Mouse (Mus musculus): ENCODE measurements around the gene Mogat2. TPM values are rescaled to one million over a fixed set of nuclear protein-coding genes. Genes with fewer than 3 reads are reported as not detected.
A peak's percentile ranks its signal among the peaks of the same experiment; 100 is the strongest.

The Mogat2 gene
- polyA plus RNA-seq, 1 experiment from 2014 or later = 33.7 TPM

DNA sequence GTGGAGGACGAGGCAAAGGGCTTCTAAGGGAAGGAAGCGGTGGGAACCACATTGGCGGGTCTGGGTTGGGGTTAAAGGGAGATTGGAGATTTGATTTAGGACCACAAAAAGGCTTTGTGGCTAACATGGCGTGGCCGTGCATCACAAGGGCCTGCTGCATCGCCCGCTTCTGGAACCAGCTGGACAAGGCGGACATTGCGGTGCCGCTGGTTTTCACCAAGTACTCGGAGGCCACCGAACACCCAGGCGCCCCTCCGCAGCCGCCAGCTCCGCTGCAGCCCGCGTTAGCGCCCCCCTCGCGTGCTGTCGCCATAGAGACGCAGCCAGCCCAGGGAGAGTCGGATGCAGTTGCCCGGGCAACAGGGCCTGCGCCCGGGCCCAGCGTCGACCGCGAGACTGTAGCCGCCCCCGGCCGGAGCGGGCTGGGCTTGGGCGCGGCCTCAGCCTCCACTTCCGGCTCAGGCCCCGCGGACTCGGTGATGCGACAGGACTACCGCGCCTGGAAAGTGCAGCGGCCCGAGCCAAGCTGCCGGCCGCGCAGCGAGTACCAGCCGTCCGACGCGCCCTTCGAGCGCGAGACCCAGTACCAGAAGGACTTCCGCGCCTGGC, 29.6 kb upstream of the Mogat2 start:
- peak overlapping the region; percentile 16; the same call in 1 of the 2 replicates for H3K27ac ChIP-seq (ENCODE audit: low read length)
- WGBS = under 1% methylated on average over 59 of the region's 59 CpGs
- H3K9me3 ChIP-seq (replicated peaks; ENCODE audit: control insufficient read depth, low read length) = no peaks in the 10 kb centered on the region
- ATAC-seq (ENCODE audit: insufficient read depth, low FRiP score) = peak; percentile 72
- peak overlapping the region; percentile 53 for H3K4me3 ChIP-seq (replicated peaks; ENCODE audit: low read length)
- H3K9ac ChIP-seq (ENCODE audit: low read length) = peak overlapping the region; percentile 60
- peaks cover 52% of the 10 kb centered on the region for H3K27me3 ChIP-seq (ENCODE audit: control insufficient read depth, insufficient read depth, low read length)
- peak overlapping the region; percentile 86 for H3K4me2 ChIP-seq (ENCODE audit: low read depth, low read length)
- peaks cover 24% of the 10 kb centered on the region for H3K4me1 ChIP-seq (ENCODE audit: control insufficient read depth, insufficient read depth, low read length)
- H3K36me3 ChIP-seq (ENCODE audit: control insufficient read depth, insufficient read depth, low read length) = no peaks in the 10 kb centered on the region

DNA sequence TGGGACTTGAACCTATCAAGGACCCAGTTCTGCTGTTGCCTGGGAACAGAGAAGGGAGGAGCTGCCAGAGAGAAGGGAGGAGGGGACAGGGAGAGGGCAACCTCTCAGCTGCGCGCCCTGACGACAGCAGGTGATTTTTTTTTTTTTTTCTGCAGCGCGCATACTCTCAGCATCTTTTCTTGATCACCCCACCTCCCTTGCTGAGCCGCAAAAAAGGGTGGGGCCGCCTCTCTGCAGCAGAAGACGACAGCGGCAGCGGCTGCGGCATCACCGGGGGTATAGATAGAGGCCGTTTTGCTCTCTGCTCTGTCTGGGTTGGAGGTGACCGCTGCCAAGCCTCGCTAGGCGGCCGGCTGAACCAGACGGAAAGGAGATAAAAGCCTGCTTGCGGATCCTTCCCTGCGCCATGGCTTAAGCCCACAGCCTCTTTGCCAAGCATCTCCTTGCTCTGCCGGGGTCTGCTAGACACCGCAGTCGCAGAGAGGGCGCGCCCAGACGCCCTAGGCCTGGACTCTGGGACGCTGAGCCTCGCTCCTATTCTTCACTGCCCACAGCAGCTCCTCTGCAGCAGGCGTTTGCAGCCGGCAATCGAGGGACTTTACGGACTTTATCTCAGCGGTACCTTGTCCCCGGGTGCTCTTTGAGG, 29.0 kb upstream of the Mogat2 start, which contains the start of gene Map6:
Gene Map6 (plus strand): TSS at position 197 of the 646 bp plus-strand sequence.
- Histone ChIP-seq H3K4me2 (ENCODE audit: low read depth, low read length) (peak within 1 kb of the TSS; percentile 86), H3K9ac (ENCODE audit: low read length) (peak within 1 kb of the TSS; percentile 60), H3K27me3 (ENCODE audit: control insufficient read depth, insufficient read depth, low read length) (peaks cover 52% of the 10 kb centered on the region), H3K4me1 (ENCODE audit: control insufficient read depth, insufficient read depth, low read length) (peaks cover 24% of the 10 kb centered on the region), H3K9me3 (replicated peaks; ENCODE audit: control insufficient read depth, low read length) (no peaks in the 10 kb centered on the region), H3K4me3 (replicated peaks; ENCODE audit: low read length) (peak within 1 kb of the TSS; percentile 53), H3K27ac (ENCODE audit: low read length) (peak within 1 kb of the TSS; percentile 16; the same call in 1 of the 2 replicates), H3K36me3 (ENCODE audit: control insufficient read depth, insufficient read depth, low read length) (no peaks in the 10 kb centered on the region)
- ATAC-seq (ENCODE audit: insufficient read depth, low FRiP score) = peak; percentile 41; the same call in 1 of the 2 replicates
- WGBS = 2% methylated on average over 34 of the region's 34 CpGs

DNA sequence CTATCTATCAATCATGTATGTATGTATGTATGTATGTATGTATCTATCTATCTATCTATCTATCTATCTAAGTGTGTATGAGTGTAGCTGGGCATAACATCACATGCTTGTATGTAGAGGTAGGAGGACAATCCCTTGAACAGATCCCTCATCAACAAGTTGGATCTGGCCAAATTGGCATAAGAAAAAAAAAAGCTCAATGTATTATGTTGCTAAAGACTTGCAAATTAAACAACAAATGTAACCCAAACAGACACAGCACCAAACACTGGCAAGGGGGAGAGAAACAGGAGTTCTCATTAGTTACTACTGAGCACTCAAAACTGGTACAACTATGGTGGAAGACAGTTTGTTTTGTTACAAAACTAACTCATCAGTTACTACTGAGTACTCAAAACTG, 26.2 kb upstream of the Mogat2 start:
- no peak overlapping the region for H3K27ac ChIP-seq (ENCODE audit: low read length)
- H3K4me2 ChIP-seq (ENCODE audit: low read depth, low read length) = no peak overlapping the region
- peaks cover 43% of the 10 kb centered on the region for H3K27me3 ChIP-seq (ENCODE audit: control insufficient read depth, insufficient read depth, low read length)
- no peak overlapping the region for H3K4me3 ChIP-seq (replicated peaks; ENCODE audit: low read length)
- H3K9me3 ChIP-seq (replicated peaks; ENCODE audit: control insufficient read depth, low read length) = no peaks in the 10 kb centered on the region
- H3K4me1 ChIP-seq (ENCODE audit: control insufficient read depth, insufficient read depth, low read length) = peaks cover 22% of the 10 kb centered on the region
- ATAC-seq (ENCODE audit: insufficient read depth, low FRiP score) = no peak
- no peak overlapping the region for H3K9ac ChIP-seq (ENCODE audit: low read length)
- H3K36me3 ChIP-seq (ENCODE audit: control insufficient read depth, insufficient read depth, low read length) = no peaks in the 10 kb centered on the region

DNA sequence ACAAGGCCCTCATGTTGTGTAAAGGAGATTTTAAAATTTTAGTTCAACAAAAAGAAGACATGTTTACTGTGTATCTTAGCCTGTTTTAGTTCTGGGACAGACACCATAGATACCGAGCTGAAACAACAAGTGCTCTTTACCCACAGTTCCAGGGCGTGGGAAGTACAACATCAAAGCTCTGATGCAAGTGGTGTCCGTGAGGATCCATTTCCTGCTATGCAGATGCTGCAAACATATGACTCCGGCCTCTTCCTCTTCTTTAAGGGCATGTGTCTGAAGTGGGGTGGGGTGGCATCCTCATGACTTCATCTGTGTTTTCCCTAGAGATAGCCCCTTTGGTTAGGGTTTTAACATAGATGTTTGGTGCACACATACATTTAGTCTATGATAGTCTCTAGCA, 25.1 kb upstream of the Mogat2 start:
- no peak overlapping the region for H3K27ac ChIP-seq (ENCODE audit: low read length)
- H3K9ac ChIP-seq (ENCODE audit: low read length) = no peak overlapping the region
- H3K4me1 ChIP-seq (ENCODE audit: control insufficient read depth, insufficient read depth, low read length) = peaks cover 11% of the 10 kb centered on the region; the same call in 1 of the 2 replicates
- H3K27me3 ChIP-seq (ENCODE audit: control insufficient read depth, insufficient read depth, low read length) = peaks cover 32% of the 10 kb centered on the region
- ATAC-seq (ENCODE audit: insufficient read depth, low FRiP score) = no peak
- H3K4me2 ChIP-seq (ENCODE audit: low read depth, low read length) = no peak overlapping the region
- WGBS = 46% methylated on average over 4 of the region's 4 CpGs
- no peak overlapping the region for H3K4me3 ChIP-seq (replicated peaks; ENCODE audit: low read length)
- H3K36me3 ChIP-seq (ENCODE audit: control insufficient read depth, insufficient read depth, low read length) = no peaks in the 10 kb centered on the region
- no peaks in the 10 kb centered on the region for H3K9me3 ChIP-seq (replicated peaks; ENCODE audit: control insufficient read depth, low read length)

DNA sequence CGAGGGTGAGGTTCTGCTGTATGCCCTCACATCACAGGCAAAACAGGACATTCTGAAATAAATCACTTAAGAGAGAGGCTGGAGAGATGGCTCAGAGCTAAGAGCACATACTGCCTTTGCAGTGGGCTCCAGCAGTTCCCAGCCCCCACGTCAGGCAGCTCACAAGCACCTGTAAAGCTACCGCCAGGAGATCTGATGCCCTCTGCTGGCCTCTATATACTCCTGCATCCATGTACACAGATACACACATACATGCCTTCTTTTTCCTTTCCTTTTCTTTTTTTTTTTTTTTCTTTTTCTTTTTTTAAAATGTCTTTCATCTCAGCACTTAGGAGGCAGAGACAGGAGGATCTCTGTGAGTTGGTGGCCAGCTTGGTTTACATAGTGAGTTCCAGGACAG, 23.5 kb upstream of the Mogat2 start:
- Histone ChIP-seq H3K27ac (ENCODE audit: low read length) (no peak overlapping the region), H3K27me3 (ENCODE audit: control insufficient read depth, insufficient read depth, low read length) (peaks cover 16% of the 10 kb centered on the region), H3K4me1 (ENCODE audit: control insufficient read depth, insufficient read depth, low read length) (no peaks in the 10 kb centered on the region), H3K4me3 (replicated peaks; ENCODE audit: low read length) (no peak overlapping the region), H3K36me3 (ENCODE audit: control insufficient read depth, insufficient read depth, low read length) (no peaks in the 10 kb centered on the region), H3K9ac (ENCODE audit: low read length) (no peak overlapping the region), H3K4me2 (ENCODE audit: low read depth, low read length) (no peak overlapping the region), H3K9me3 (replicated peaks; ENCODE audit: control insufficient read depth, low read length) (no peaks in the 10 kb centered on the region)
- WGBS = 45% methylated on average over 3 of the region's 3 CpGs
- ATAC-seq (ENCODE audit: insufficient read depth, low FRiP score) = no peak

- WGBS = 74% methylated on average over 7 of the region's 7 CpGs
- H3K4me3 ChIP-seq (replicated peaks; ENCODE audit: low read length) = no peak overlapping the region
- no peak overlapping the region for H3K4me2 ChIP-seq (ENCODE audit: low read depth, low read length)
- H3K27me3 ChIP-seq (ENCODE audit: control insufficient read depth, insufficient read depth, low read length) = 0 out of 2 replicates have a peak, but pooled peaks cover 3% of the 10 kb centered on the region
- no peak overlapping the region for H3K9ac ChIP-seq (ENCODE audit: low read length)
- no peaks in the 10 kb centered on the region for H3K9me3 ChIP-seq (replicated peaks; ENCODE audit: control insufficient read depth, low read length)
- no peaks in the 10 kb centered on the region for H3K4me1 ChIP-seq (ENCODE audit: control insufficient read depth, insufficient read depth, low read length)
- ATAC-seq (ENCODE audit: insufficient read depth, low FRiP score) = no peak
- H3K36me3 ChIP-seq (ENCODE audit: control insufficient read depth, insufficient read depth, low read length) = no peaks in the 10 kb centered on the region
- no peak overlapping the region for H3K27ac ChIP-seq (ENCODE audit: low read length)
Measured at GRCm38 (mm10) chr7:99255006-99255405, 16.6 kb upstream of the Mogat2 start.

DNA sequence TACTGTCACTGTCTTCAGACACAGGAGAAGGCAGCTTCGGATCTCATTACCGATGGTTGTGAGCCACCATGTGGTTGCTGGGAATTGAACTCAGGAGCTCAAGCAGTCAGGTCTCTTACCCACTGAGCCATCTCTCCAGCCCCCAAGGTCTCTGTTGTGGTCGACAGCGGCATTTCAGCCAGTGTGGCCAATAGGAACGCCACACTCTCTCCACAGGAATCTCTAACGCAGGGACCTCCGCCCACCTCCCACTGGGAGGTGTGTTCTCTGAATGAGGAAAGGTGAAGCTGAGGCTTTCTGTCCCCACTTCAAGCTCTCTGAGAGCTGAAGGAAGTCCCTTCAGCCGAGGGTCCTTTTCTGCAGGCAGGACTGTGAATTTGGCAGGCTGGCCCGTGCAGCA, 12.0 kb upstream of the Mogat2 start:
- H3K36me3 ChIP-seq (ENCODE audit: control insufficient read depth, insufficient read depth, low read length) = no peaks in the 10 kb centered on the region
- no peak for ATAC-seq (ENCODE audit: insufficient read depth, low FRiP score)
- H3K27me3 ChIP-seq (ENCODE audit: control insufficient read depth, insufficient read depth, low read length) = peaks cover 8% of the 10 kb centered on the region; the same call in 1 of the 2 replicates
- peaks cover 3% of the 10 kb centered on the region; the same call in 1 of the 2 replicates for H3K4me1 ChIP-seq (ENCODE audit: control insufficient read depth, insufficient read depth, low read length)
- no peak overlapping the region for H3K4me2 ChIP-seq (ENCODE audit: low read depth, low read length)
- no peak overlapping the region for H3K9ac ChIP-seq (ENCODE audit: low read length)
- H3K4me3 ChIP-seq (replicated peaks; ENCODE audit: low read length) = no peak overlapping the region
- H3K9me3 ChIP-seq (replicated peaks; ENCODE audit: control insufficient read depth, low read length) = no peaks in the 10 kb centered on the region
- 33% methylated on average over 9 of the region's 9 CpGs for WGBS
- H3K27ac ChIP-seq (ENCODE audit: low read length) = no peak overlapping the region

- Histone ChIP-seq H3K9ac (ENCODE audit: low read length) (peak overlapping the region; percentile 44; the same call in 1 of the 2 replicates), H3K27ac (ENCODE audit: low read length) (no peak overlapping the region), H3K9me3 (replicated peaks; ENCODE audit: control insufficient read depth, low read length) (no peaks in the 10 kb centered on the region), H3K4me2 (ENCODE audit: low read depth, low read length) (peak overlapping the region; percentile 70), H3K36me3 (ENCODE audit: control insufficient read depth, insufficient read depth, low read length) (no peaks in the 10 kb centered on the region), H3K27me3 (ENCODE audit: control insufficient read depth, insufficient read depth, low read length) (peaks cover 8% of the 10 kb centered on the region; the same call in 1 of the 2 replicates), H3K4me1 (ENCODE audit: control insufficient read depth, insufficient read depth, low read length) (peaks cover 3% of the 10 kb centered on the region; the same call in 1 of the 2 replicates), H3K4me3 (replicated peaks; ENCODE audit: low read length) (peak overlapping the region; percentile 44)
- WGBS = 4% methylated on average over 10 of the region's 10 CpGs
- ATAC-seq (ENCODE audit: insufficient read depth, low FRiP score) = peak; percentile 41; the same call in 1 of the 2 replicates
Measured at GRCm38 (mm10) chr7:99249582-99249911, 11.1 kb upstream of the Mogat2 start.

DNA sequence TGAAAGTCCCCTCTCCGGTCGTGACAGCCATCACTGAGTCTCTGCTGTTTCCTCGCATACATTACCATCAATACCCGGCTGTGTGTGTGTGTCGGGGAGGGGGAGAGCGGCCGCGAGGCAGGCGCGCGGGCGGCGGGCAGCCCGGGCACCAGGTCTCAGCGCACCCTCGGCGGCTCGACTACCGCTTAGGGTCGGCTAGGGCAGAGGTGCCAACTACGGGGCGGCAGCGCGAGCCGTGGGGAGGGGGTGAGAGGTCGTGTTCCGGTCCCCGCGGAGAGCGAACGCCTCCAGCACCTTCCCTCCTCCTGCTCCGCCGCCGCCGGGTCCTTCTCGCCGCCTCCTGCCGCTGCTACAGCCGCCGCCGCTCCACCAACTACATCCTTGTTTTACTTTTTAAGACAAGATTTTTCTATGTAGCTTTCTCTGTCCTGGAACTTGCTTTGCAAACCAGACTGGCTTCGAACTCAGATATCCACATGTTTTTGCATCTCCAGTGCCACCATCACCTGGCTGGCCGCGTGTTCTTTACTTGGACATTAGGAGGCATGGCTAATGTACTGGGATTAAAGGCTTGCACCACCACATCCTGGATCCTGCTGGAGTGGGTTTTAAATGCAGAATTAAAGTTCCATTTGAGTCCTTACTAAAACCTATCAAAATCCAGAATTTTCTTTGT, 10.6 kb upstream of the Mogat2 start:
- H3K36me3 ChIP-seq (ENCODE audit: control insufficient read depth, insufficient read depth, low read length) = no peaks in the 10 kb centered on the region
- no peaks in the 10 kb centered on the region for H3K9me3 ChIP-seq (replicated peaks; ENCODE audit: control insufficient read depth, low read length)
- H3K4me2 ChIP-seq (ENCODE audit: low read depth, low read length) = peak overlapping the region; percentile 70
- H3K27me3 ChIP-seq (ENCODE audit: control insufficient read depth, insufficient read depth, low read length) = peaks cover 8% of the 10 kb centered on the region; the same call in 1 of the 2 replicates
- ATAC-seq (ENCODE audit: insufficient read depth, low FRiP score) = no peak; the same call in 1 of the 2 replicates
- H3K27ac ChIP-seq (ENCODE audit: low read length) = no peak overlapping the region
- H3K9ac ChIP-seq (ENCODE audit: low read length) = peak overlapping the region; percentile 57
- peak overlapping the region; percentile 44 for H3K4me3 ChIP-seq (replicated peaks; ENCODE audit: low read length)
- peaks cover 3% of the 10 kb centered on the region; the same call in 1 of the 2 replicates for H3K4me1 ChIP-seq (ENCODE audit: control insufficient read depth, insufficient read depth, low read length)
- WGBS = 2% methylated on average over 44 of the region's 44 CpGs

Data from stomach, embryonic 16.5 days (tissue).